Mouse (Mus musculus) intestine, embryonic 14.5 days (tissue): ENCODE measurements around the gene Rcan2. TPM values are rescaled to one million over a fixed set of nuclear protein-coding genes. Genes with fewer than 3 reads are reported as not detected.

Experiments used
- polyA plus RNA-seq: library from polyadenylated mRNA; unstranded; fragments of >200 nt; fragmentation: Nextera tagmentation; extraction: Ambion mirVana; gene quantifications from 2 replicates; pipeline ENCODE4 v1.2.1, GENCODE M21; 2014

Gene Rcan2
- polyA plus RNA-seq, 1 experiment from 2014 or later = 7.1 TPM

Other genes starting within 250 kb of the Rcan2 start
- gene Pla2g7, start 233.3 kb upstream of the Rcan2 start, polyA plus RNA-seq = 9.1 and 9.5 TPM in 2 replicates
- gene Tdrd6, start 171.1 kb upstream of the Rcan2 start, polyA plus RNA-seq = 0.15 and 0.17 TPM in 2 replicates
- 14.0 and 19.8 TPM in 2 replicates for gene Slc25a27, start 134.1 kb upstream of the Rcan2 start, polyA plus RNA-seq
- 17.0 TPM in 2 replicates for gene Cyp39a1, start 133.9 kb upstream of the Rcan2 start, polyA plus RNA-seq